Mouse (Mus musculus): Measurements from ENCODE around the gene Blzf1.

- TF ChIP-seq POLR2A (IDR thresholded peaks at IDR 0.05; ENCODE audit: low read depth, low read length) (no peak), CTCF (IDR thresholded peaks at IDR 0.05; ENCODE audit: extremely low read depth, insufficient read depth, insufficient read length, insufficient replicate concordance) (no peak)
Measured at GRCm38 (mm10) chr1:164322987-164323650, 15.8 kb upstream of the Blzf1 start.

All from spleen, adult 2 months (tissue).